Mouse (Mus musculus) forebrain, embryonic 14.5 days (tissue): ENCODE results near the gene Cacng4. TPM values are rescaled to one million over a fixed set of nuclear protein-coding genes. Genes with fewer than 3 reads are reported as not detected.

ENCODE experiments used
- ATAC-seq: fragments of 200-750 bp; cut with Nextera tagmentation; 2 replicates; pipeline ENCODE4 v1.8.0; 2017; ENCODE audit warnings: mild to moderate bottlenecking, moderate library complexity
- DNase-seq: peaks from one replicate; pipeline ENCODE4 v3.0.0-alpha.2; 2015; ENCODE audit warnings: low spot score
- H3K27ac ChIP-seq: fragments of 300-500 bp; sonication (generic); 2 replicates; pipeline ENCODE4 v1.5.1; 2014; ENCODE audit warnings: low read depth, mild to moderate bottlenecking, control low read depth, low read length, moderate library complexity
- H3K27me3 ChIP-seq: fragments of 300-500 bp; sonication (generic); replicated peaks from 2 replicates; pipeline ENCODE4 v1.6.1; 2014; ENCODE audit warnings: low read length, control low read depth, mixed read lengths; ENCODE audit not compliant: control insufficient read depth, insufficient read depth
- H3K36me3 ChIP-seq: fragments of 300-500 bp; sonication (generic); 2 replicates; pipeline ENCODE4 v1.6.1; 2014; ENCODE audit warnings: low read length, control low read depth; ENCODE audit not compliant: control insufficient read depth, insufficient read depth
- H3K4me1 ChIP-seq: fragments of 300-500 bp; sonication (generic); 2 replicates; pipeline ENCODE4 v1.6.1; 2014; ENCODE audit warnings: antibody characterized with exemption, low read length, control low read depth; ENCODE audit not compliant: control insufficient read depth, insufficient read depth
- H3K4me2 ChIP-seq: fragments of 300-500 bp; sonication (generic); 2 replicates; pipeline ENCODE4 v1.6.1; 2014; ENCODE audit warnings: mild to moderate bottlenecking, control low read depth, low read length
- H3K4me3 ChIP-seq: fragments of 300-500 bp; sonication (generic); 2 replicates; pipeline ENCODE4 v1.5.1; 2014; ENCODE audit warnings: low read depth, low read length, control low read depth
- H3K9ac ChIP-seq: fragments of 300-500 bp; sonication (generic); 2 replicates; pipeline ENCODE4 v1.6.1; 2014; ENCODE audit warnings: mild to moderate bottlenecking, low read length, control low read depth, moderate library complexity
- H3K9me3 ChIP-seq: fragments of 300-500 bp; sonication (generic); replicated peaks from 2 replicates; pipeline ENCODE4 v1.6.1; 2016; ENCODE audit warnings: low read length, control low read depth, mixed read lengths; ENCODE audit not compliant: control insufficient read depth
- WGBS: fragments of 180-500 bp; shearing (Covaris S2); extraction: QIAGEN DNeasy Blood & Tissue Kit; methylation state at CpG from one replicate; pipeline ENCODE4 v1.1.7; 2014; 5-methylcytosine and 5-hydroxymethylcytosine counted together
- polyA plus RNA-seq: library from polyadenylated mRNA; unstranded; fragments of >200 nt; fragmentation: Nextera tagmentation; extraction: Ambion mirVana; gene quantifications from 2 replicates; pipeline ENCODE4 v1.2.1, GENCODE M21; 2014

Cacng4 gene
- polyA plus RNA-seq, 1 experiment from 2014 or later = 35.4 TPM

DNA sequence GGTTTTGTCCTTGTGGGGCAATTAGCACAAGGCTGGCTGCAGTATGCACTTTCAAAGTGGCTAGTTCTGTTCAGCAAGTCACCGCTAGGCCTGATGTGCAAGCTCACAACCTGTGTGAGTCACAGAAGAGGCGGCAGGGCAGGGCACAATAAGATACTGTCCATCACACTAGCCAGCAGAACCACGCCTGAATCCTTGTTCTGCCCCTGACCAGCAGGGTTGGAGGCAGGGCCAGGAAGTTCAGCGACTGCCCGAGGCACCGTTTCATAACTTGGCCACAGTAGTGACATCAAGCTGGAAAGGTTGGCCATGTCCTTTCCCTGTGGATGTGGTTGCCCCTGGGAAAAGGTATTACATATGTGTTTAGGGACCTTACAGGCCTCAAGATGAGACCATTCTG, 56.5 kb downstream of the Cacng4 start:
- H3K4me1 ChIP-seq = no peaks in the 10 kb centered on the region
- H3K27ac ChIP-seq = no peak overlapping the region
- H3K36me3 ChIP-seq = peaks cover 68% of the 10 kb centered on the region
- no peaks in the 10 kb centered on the region for H3K9me3 ChIP-seq
- ATAC-seq (no peak), DNase-seq (no peak)
- no peak overlapping the region for H3K9ac ChIP-seq
- no peak overlapping the region for H3K4me2 ChIP-seq
- H3K27me3 ChIP-seq = no peaks in the 10 kb centered on the region
- WGBS = 85% methylated on average over 6 of the region's 6 CpGs
- H3K4me3 ChIP-seq = no peak overlapping the region

DNA sequence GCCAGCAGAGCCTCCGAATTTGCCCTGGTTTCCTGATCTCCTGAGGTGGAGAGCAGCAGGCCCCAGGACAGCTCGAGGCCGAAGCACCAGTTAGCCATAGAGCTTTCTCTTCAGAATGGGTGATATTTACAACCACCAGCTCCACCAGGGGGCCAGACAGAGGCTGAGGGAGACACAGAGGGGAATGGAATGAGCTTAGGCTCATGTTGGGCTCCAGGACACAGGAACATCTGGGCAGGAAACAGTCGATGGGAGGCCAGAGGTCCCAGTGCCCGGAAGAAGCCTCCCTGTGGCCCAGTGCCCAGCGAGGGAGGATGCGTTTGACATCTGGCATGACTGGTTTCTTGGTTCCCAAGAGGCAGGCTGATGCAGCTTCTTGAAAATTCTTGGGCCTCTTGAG, 60.2 kb downstream of the Cacng4 start:
- Histone ChIP-seq H3K9me3 (no peaks in the 10 kb centered on the region), H3K27me3 (no peaks in the 10 kb centered on the region), H3K4me1 (no peaks in the 10 kb centered on the region), H3K36me3 (peaks cover 66% of the 10 kb centered on the region), H3K9ac (no peak overlapping the region), H3K4me2 (no peak overlapping the region), H3K4me3 (no peak overlapping the region), H3K27ac (no peak overlapping the region)
- ATAC-seq (no peak), DNase-seq (no peak)
- WGBS = 91% methylated on average over 7 of the region's 7 CpGs

DNA sequence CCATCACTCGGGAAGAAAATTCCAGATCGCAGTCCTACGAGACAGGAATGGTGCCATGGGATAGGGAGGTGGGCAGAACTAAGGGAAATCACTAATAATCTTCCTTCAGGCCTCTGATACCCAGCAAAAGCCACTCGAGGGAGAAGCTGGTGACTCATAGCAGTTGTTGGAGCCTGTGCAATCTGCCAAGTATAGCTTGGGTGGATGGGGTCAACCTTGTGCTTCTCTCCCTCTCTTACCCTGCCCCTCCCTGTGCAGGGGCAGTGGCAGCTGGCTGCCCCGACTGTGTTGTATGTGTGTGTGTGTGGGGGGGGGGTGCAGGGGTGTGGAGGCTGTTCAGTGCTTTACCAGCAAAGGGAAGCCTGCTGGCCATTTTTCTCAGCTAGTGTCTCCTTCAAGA, 62.9 kb downstream of the Cacng4 start:
- Histone ChIP-seq H3K4me1 (no peaks in the 10 kb centered on the region), H3K27me3 (no peaks in the 10 kb centered on the region), H3K27ac (no peak overlapping the region), H3K9ac (no peak overlapping the region), H3K4me3 (no peak overlapping the region), H3K9me3 (no peaks in the 10 kb centered on the region), H3K4me2 (no peak overlapping the region), H3K36me3 (peaks cover 44% of the 10 kb centered on the region)
- ATAC-seq (no peak), DNase-seq (no peak)
- WGBS = 95% methylated on average over 5 of the region's 5 CpGs

DNA sequence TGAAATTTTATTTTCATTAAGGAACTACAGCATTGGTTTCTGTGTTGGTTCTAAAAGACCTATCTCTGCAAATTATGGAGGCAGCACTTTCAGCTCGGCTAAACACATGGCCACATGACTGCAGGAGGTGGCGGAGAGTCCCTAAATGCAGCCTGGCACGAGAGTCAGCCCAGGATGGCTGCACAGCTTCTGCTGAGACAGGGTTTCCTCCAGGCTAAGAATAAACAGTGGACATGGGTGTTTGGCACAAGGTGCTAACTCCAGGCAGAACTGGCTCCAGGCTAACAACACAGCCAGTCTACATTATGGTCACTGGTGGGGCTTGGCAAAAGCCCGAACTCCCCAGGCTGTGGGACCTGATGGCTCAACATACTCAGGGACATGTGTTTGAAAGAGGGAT, 63.4 kb downstream of the Cacng4 start:
- no peaks in the 10 kb centered on the region for H3K27me3 ChIP-seq
- no peak overlapping the region for H3K4me3 ChIP-seq
- peaks cover 38% of the 10 kb centered on the region for H3K36me3 ChIP-seq
- no peak for ATAC-seq
- 86% methylated on average over 4 of the region's 4 CpGs for WGBS
- H3K9ac ChIP-seq = no peak overlapping the region
- H3K9me3 ChIP-seq = no peaks in the 10 kb centered on the region
- no peak for DNase-seq
- no peak overlapping the region for H3K27ac ChIP-seq
- H3K4me2 ChIP-seq = no peak overlapping the region
- H3K4me1 ChIP-seq = no peaks in the 10 kb centered on the region

DNA sequence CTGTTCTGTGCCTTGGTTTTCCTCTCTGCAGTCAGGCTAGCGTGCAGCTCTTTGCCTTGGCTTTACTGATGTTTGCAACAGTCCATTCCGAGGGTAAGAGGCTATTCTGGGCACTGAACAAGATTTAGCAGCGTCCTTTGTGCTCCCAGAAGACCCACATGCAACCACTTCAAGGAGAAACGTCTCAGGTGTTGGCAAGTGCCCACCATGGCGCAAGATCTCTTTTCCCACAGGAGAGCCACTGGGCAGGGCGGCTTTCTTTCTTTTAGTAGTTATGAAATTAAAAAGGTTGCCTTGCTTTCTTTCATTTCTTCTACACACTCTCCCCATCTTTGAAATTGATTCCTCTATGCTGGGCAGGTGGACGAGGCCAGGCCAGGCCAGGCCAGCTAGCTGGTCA, 65.2 kb downstream of the Cacng4 start:
- 87% methylated on average over 7 of the region's 7 CpGs for WGBS

DNA sequence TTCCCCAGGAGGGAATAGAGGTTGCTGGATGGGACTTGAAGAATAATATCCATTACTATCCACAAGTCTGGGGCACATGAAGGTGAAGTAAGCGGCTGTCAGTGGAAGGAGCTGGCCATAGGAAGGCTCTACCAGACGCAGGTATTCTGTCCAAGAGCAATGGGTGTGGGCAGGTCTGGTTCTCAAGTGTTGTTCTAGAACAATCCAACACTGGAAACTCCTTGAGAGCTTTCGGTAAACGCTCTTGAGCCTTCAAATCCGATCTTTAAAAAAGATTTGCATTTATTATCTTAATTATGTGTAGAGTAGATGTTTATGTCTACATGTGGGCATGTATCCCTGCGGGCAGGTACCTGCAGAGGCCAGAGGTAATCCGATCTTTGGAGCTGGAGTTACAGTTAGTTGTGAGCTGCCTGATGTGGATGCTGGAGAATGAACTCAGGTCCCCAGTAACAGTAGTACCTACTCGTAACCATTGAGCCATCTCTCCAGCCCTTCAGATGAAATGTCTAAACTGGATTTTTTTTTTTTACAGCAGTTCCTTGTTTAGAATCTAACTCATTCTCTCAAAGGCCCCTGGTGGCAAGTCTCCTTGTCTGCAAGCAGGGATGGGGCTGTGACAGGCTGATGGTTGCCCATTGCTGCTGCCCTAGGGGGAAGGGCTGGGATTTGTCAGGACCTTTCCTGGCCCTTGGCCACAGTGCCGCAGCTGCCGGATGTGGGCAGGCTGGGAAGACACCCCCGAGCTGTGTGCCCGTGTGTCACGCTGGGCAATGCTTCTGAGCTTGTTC, 66.1 kb downstream of the Cacng4 start:
- H3K4me2 ChIP-seq = no peak overlapping the region
- no peak overlapping the region for H3K9ac ChIP-seq
- H3K36me3 ChIP-seq = peaks cover 13% of the 10 kb centered on the region
- no peaks in the 10 kb centered on the region for H3K4me1 ChIP-seq
- ATAC-seq = no peak
- H3K27ac ChIP-seq = no peak overlapping the region
- H3K4me3 ChIP-seq = no peak overlapping the region
- H3K27me3 ChIP-seq = no peaks in the 10 kb centered on the region
- H3K9me3 ChIP-seq = no peaks in the 10 kb centered on the region
- WGBS = 85% methylated on average over 13 of the region's 13 CpGs
- DNase-seq = no peak

More for the DNA sequence above, 65.2 kb downstream of the Cacng4 start:
- Histone ChIP-seq H3K4me1 (no peaks in the 10 kb centered on the region), H3K36me3 (peaks cover 20% of the 10 kb centered on the region), H3K9ac (no peak overlapping the region), H3K27me3 (no peaks in the 10 kb centered on the region), H3K27ac (no peak overlapping the region), H3K4me2 (no peak overlapping the region), H3K9me3 (no peaks in the 10 kb centered on the region), H3K4me3 (no peak overlapping the region)
- DNase-seq (no peak), ATAC-seq (no peak)

DNA sequence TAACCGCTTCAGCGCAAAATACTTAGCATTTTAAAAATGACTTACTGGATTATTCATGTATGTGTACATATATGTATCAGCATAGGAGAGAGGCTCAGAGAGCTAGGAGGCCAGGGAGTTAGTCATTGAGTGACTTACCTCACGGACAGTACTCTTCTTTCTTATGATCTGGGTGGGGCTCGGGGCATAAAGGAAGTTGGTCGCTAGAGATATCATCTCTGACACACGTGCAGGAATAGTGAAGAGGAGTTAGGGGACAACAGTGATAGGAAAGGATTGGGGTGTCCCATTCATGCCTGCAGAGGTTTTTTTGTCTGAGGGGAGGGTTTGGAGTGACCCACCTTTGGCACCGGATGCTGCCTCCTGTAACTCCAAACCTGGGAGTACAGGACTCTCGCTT, 69.8 kb downstream of the Cacng4 start:
- 93% methylated on average over 8 of the region's 8 CpGs for WGBS
- H3K9ac ChIP-seq = no peak overlapping the region
- no peak overlapping the region for H3K4me3 ChIP-seq
- 0 out of 2 replicates have a peak, but pooled peaks cover 2% of the 10 kb centered on the region for H3K36me3 ChIP-seq
- no peak overlapping the region for H3K27ac ChIP-seq
- no peak overlapping the region for H3K4me2 ChIP-seq
- H3K9me3 ChIP-seq = no peaks in the 10 kb centered on the region; the same call in 1 of the 2 replicates
- no peaks in the 10 kb centered on the region for H3K4me1 ChIP-seq
- ATAC-seq (no peak), DNase-seq (no peak)
- H3K27me3 ChIP-seq = no peaks in the 10 kb centered on the region

DNA sequence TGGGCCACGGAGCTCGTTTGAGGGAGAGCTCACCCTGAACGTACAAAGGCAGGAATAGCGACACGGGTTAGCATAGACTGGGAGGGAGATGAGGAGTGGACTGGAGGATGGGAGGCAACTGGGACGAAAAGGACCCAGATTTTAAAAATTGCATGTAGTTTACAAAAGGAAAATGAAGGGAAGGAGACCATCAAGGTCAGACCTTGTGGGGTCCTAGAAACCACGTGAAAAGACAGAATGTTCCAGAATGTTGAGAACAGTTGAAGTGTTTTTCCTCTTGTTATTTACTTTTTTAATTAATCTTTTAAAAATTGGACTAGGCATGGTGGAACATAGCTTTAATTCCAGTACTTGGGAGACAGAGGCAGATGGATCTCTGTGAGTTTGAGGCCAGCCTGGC, 73.3 kb downstream of the Cacng4 start:
- no peak for DNase-seq
- H3K4me3 ChIP-seq = no peak overlapping the region
- no peaks in the 10 kb centered on the region; the same call in 1 of the 2 replicates for H3K9me3 ChIP-seq
- H3K4me1 ChIP-seq = no peaks in the 10 kb centered on the region
- H3K27me3 ChIP-seq = no peaks in the 10 kb centered on the region
- H3K36me3 ChIP-seq = no peaks in the 10 kb centered on the region
- WGBS = 75% methylated on average over 7 of the region's 7 CpGs
- H3K27ac ChIP-seq = no peak overlapping the region
- no peak overlapping the region for H3K9ac ChIP-seq
- ATAC-seq = no peak
- no peak overlapping the region for H3K4me2 ChIP-seq

DNA sequence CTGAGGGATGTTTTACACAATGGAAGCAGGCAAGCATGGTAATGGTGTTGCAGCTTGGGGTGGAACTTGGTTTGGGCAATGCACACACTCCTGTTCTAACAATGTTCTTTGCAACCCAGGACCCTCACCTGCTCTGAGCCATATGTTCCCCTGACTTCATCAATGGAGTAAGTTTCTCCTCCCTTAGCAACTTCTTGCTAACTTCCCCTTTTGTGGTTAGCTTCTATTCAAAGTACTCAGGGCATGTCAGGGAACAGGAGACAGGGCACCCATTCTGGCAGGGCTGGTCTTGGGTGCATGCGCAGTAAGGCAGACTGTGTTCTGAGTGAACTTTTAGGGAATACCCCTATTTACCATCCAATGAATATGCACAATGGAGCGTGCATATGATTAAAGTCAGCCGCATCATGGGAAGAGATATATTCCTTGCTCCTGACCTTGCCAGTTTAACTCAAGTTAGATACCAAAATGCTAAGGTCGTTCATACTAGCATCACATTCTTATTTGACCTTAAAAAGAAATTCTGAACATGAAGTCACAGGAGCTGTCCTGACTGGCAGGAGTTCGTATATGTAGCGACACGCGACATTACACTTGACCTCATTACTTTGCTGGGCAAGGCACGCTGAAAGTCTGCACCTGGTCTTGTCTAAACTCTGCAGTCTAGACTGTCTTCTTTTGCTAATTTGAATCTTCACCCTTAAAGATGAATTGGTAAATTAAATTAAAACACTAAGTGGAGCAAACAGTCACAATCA, 73.9 kb downstream of the Cacng4 start:
- DNase-seq (no peak), ATAC-seq (no peak)
- H3K27ac ChIP-seq = no peak overlapping the region
- no peak overlapping the region for H3K4me3 ChIP-seq
- H3K4me2 ChIP-seq = no peak overlapping the region
- no peak overlapping the region for H3K9ac ChIP-seq
- H3K36me3 ChIP-seq = no peaks in the 10 kb centered on the region
- WGBS = 91% methylated on average over 9 of the region's 9 CpGs
- H3K27me3 ChIP-seq = no peaks in the 10 kb centered on the region
- H3K9me3 ChIP-seq = no peaks in the 10 kb centered on the region; the same call in 1 of the 2 replicates
- no peaks in the 10 kb centered on the region for H3K4me1 ChIP-seq
